Mouse (Mus musculus): ENCODE data around the gene Rfesd. TPM values are rescaled to one million over a fixed set of nuclear protein-coding genes. Genes with fewer than 3 reads are reported as not detected.
A peak's percentile ranks its signal among the peaks of the same experiment; 100 is the strongest.

The Rfesd gene
- polyA plus RNA-seq, 1 experiment from 2014 or later: 21.2 TPM

- Histone ChIP-seq H3K27ac (no peak overlapping the region), H3K4me3 (replicated peaks; ENCODE audit: low read length) (no peak overlapping the region), H3K4me2 (replicated peaks) (no peak overlapping the region), H3K4me1 (replicated peaks; ENCODE audit: control insufficient read depth, insufficient read depth, low read length) (no peaks in the 10 kb centered on the region), H3K9ac (no peak overlapping the region), H3K36me3 (replicated peaks; ENCODE audit: control insufficient read depth, insufficient read depth) (peaks cover 16% of the 10 kb centered on the region; the same call in 1 of the 2 replicates), H3K27me3 (ENCODE audit: control insufficient read depth, insufficient read depth, low read length) (no peaks in the 10 kb centered on the region), H3K9me3 (ENCODE audit: control insufficient read depth, low read length) (no peaks in the 10 kb centered on the region)
- WGBS: 96% methylated on average over 3 of the region's 3 CpGs
- no peak for DNase-seq (ENCODE audit: low spot score)
- no peak for ATAC-seq (ENCODE audit: low FRiP score)
Measured at GRCm38 (mm10) chr13:76003272-76003671, 15.2 kb downstream of the Rfesd start.

GRCm38 (mm10) chr13:75992169-75993028, 26.1 kb downstream of the Rfesd start:
- Histone ChIP-seq H3K27ac (peak overlapping the region; percentile 62; the same call in 1 of the 2 replicates), H3K9ac (no peak overlapping the region), H3K4me2 (replicated peaks) (no peak overlapping the region), H3K4me3 (replicated peaks; ENCODE audit: low read length) (no peak overlapping the region), H3K27me3 (ENCODE audit: control insufficient read depth, insufficient read depth, low read length) (no peaks in the 10 kb centered on the region), H3K9me3 (ENCODE audit: control insufficient read depth, low read length) (peaks cover 7% of the 10 kb centered on the region), H3K4me1 (replicated peaks; ENCODE audit: control insufficient read depth, insufficient read depth, low read length) (no peaks in the 10 kb centered on the region), H3K36me3 (replicated peaks; ENCODE audit: control insufficient read depth, insufficient read depth) (no peaks in the 10 kb centered on the region)
- peak; percentile 93 for ATAC-seq (ENCODE audit: low FRiP score)
- WGBS: 34% methylated on average over 9 of the region's 9 CpGs
- peak; percentile 70 for DNase-seq (ENCODE audit: low spot score)

GRCm38 (mm10) chr13:75988096-75988495, 30.4 kb downstream of the Rfesd start:
- Histone ChIP-seq H3K4me3 (replicated peaks; ENCODE audit: low read length) (no peak overlapping the region), H3K27ac (no peak overlapping the region), H3K36me3 (replicated peaks; ENCODE audit: control insufficient read depth, insufficient read depth) (no peaks in the 10 kb centered on the region), H3K4me1 (replicated peaks; ENCODE audit: control insufficient read depth, insufficient read depth, low read length) (no peaks in the 10 kb centered on the region), H3K9ac (no peak overlapping the region), H3K9me3 (ENCODE audit: control insufficient read depth, low read length) (no peaks in the 10 kb centered on the region), H3K4me2 (replicated peaks) (no peak overlapping the region), H3K27me3 (ENCODE audit: control insufficient read depth, insufficient read depth, low read length) (no peaks in the 10 kb centered on the region)
- ATAC-seq (ENCODE audit: low FRiP score): no peak
- 87% methylated on average over 1 of the region's 1 CpGs for WGBS
- no peak for DNase-seq (ENCODE audit: low spot score)

DNA sequence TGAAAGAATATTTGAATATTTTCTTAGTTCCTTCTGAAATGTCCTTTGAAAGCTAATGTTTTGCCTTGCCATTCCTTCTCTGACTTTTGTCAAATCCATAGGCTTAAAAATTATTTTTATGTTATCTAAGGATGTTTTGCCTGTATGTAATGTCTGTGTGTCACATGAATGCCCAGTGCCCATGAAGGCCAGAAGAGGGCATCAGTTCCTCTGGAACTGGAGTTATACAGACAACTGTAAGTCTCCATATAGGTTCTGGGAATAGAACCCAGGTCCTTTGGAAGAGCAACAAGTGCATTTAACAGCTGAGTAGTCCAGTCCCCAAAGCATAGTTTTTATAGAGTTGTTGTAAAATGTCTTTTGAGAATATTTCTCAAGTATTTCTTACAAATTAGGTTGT, 36.6 kb downstream of the Rfesd start:
- no peaks in the 10 kb centered on the region for H3K36me3 ChIP-seq (replicated peaks; ENCODE audit: control insufficient read depth, insufficient read depth)
- no peak overlapping the region for H3K4me3 ChIP-seq (replicated peaks; ENCODE audit: low read length)
- ATAC-seq (ENCODE audit: low FRiP score): no peak
- H3K27me3 ChIP-seq (ENCODE audit: control insufficient read depth, insufficient read depth, low read length): no peaks in the 10 kb centered on the region
- no peak overlapping the region for H3K9ac ChIP-seq
- no peaks in the 10 kb centered on the region for H3K9me3 ChIP-seq (ENCODE audit: control insufficient read depth, low read length)
- no peak overlapping the region for H3K4me2 ChIP-seq (replicated peaks)
- no peak overlapping the region for H3K27ac ChIP-seq
- DNase-seq (ENCODE audit: low spot score): no peak
- no peaks in the 10 kb centered on the region for H3K4me1 ChIP-seq (replicated peaks; ENCODE audit: control insufficient read depth, insufficient read depth, low read length)

DNA sequence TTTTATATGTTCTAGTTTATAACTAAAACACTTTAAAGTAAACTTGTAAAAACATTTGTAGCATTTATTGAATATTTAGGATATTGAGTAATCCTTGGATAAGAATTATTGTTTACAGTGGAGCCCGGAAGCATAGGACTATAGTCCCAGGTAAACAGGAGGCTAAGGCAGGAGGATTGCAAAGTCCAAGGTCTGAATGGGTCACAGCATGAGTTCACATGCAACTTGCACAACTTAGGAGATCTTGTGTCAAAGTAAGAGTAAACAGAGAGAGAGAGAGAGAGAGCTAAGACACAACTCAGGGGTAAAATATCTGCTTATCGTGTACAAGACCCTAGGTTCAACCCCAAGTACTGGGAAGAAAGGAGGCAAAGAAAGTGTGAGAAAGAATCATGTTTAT, 41.9 kb downstream of the Rfesd start:
- 86% methylated on average over 2 of the region's 2 CpGs for WGBS
- no peak for ATAC-seq (ENCODE audit: low FRiP score)
- no peak for DNase-seq (ENCODE audit: low spot score)
- no peak overlapping the region for H3K4me2 ChIP-seq (replicated peaks)
- no peaks in the 10 kb centered on the region for H3K4me1 ChIP-seq (replicated peaks; ENCODE audit: control insufficient read depth, insufficient read depth, low read length)
- no peaks in the 10 kb centered on the region for H3K36me3 ChIP-seq (replicated peaks; ENCODE audit: control insufficient read depth, insufficient read depth)
- no peak overlapping the region for H3K27ac ChIP-seq
- H3K27me3 ChIP-seq (ENCODE audit: control insufficient read depth, insufficient read depth, low read length): no peaks in the 10 kb centered on the region
- H3K9me3 ChIP-seq (ENCODE audit: control insufficient read depth, low read length): no peaks in the 10 kb centered on the region
- H3K9ac ChIP-seq: no peak overlapping the region
- H3K4me3 ChIP-seq (replicated peaks; ENCODE audit: low read length): no peak overlapping the region

DNA sequence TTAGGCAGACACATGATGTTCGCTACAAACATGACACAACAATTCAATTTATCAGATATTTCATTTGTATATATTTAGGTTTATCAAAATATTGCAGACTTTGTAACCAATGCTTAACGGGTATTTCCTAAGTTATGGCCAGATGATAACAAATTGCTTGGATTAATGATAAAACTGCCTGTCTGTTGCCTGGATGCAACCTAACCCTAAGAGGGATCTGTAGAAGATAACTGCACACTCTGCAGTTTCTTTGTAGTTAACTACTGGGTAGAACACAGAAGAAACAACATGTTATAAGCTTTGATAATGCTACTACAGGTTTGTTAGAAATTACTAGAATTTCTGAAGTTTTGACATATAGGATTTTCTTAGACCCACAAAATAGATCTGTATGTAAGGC, 42.3 kb downstream of the Rfesd start:
- Histone ChIP-seq H3K4me2 (replicated peaks) (no peak overlapping the region), H3K4me1 (replicated peaks; ENCODE audit: control insufficient read depth, insufficient read depth, low read length) (no peaks in the 10 kb centered on the region), H3K27ac (no peak overlapping the region), H3K36me3 (replicated peaks; ENCODE audit: control insufficient read depth, insufficient read depth) (no peaks in the 10 kb centered on the region), H3K9me3 (ENCODE audit: control insufficient read depth, low read length) (no peaks in the 10 kb centered on the region), H3K9ac (no peak overlapping the region), H3K4me3 (replicated peaks; ENCODE audit: low read length) (no peak overlapping the region), H3K27me3 (ENCODE audit: control insufficient read depth, insufficient read depth, low read length) (no peaks in the 10 kb centered on the region)
- WGBS: 91% methylated on average over 2 of the region's 2 CpGs
- ATAC-seq (ENCODE audit: low FRiP score) (no peak), DNase-seq (ENCODE audit: low spot score) (no peak)

DNA sequence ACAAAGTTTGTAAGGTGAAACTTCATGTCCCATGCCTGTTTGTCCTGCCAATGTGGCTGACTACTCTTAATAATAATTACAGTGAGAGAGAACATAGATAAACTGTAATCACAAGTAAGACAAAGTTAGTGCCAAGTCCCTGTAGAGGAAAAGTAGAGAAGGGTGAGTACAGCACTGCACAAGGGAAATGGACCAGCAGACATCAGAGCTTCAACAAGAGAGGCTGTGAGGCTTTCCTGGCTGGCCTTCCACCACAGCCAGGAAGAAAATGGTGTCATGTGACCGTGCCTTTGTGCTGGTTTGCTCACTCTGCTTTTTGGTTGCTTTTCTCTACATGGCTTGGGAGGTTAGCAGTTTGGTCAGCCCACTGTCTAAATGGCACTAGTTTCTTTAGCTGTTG, 42.9 kb downstream of the Rfesd start:
- no peak for DNase-seq (ENCODE audit: low spot score)
- Histone ChIP-seq H3K4me2 (replicated peaks) (no peak overlapping the region), H3K4me3 (replicated peaks; ENCODE audit: low read length) (no peak overlapping the region), H3K36me3 (replicated peaks; ENCODE audit: control insufficient read depth, insufficient read depth) (no peaks in the 10 kb centered on the region), H3K27me3 (ENCODE audit: control insufficient read depth, insufficient read depth, low read length) (no peaks in the 10 kb centered on the region), H3K9ac (no peak overlapping the region), H3K27ac (no peak overlapping the region), H3K9me3 (ENCODE audit: control insufficient read depth, low read length) (no peaks in the 10 kb centered on the region), H3K4me1 (replicated peaks; ENCODE audit: control insufficient read depth, insufficient read depth, low read length) (no peaks in the 10 kb centered on the region)
- ATAC-seq (ENCODE audit: low FRiP score): no peak
- WGBS: 65% methylated on average over 1 of the region's 1 CpGs

- Histone ChIP-seq H3K36me3 (replicated peaks; ENCODE audit: control insufficient read depth, insufficient read depth) (no peaks in the 10 kb centered on the region), H3K4me3 (replicated peaks; ENCODE audit: low read length) (no peak overlapping the region), H3K4me2 (replicated peaks) (no peak overlapping the region), H3K9ac (no peak overlapping the region), H3K9me3 (ENCODE audit: control insufficient read depth, low read length) (no peaks in the 10 kb centered on the region), H3K27me3 (ENCODE audit: control insufficient read depth, insufficient read depth, low read length) (no peaks in the 10 kb centered on the region), H3K27ac (no peak overlapping the region), H3K4me1 (replicated peaks; ENCODE audit: control insufficient read depth, insufficient read depth, low read length) (no peaks in the 10 kb centered on the region)
- ATAC-seq (ENCODE audit: low FRiP score) (no peak), DNase-seq (ENCODE audit: low spot score) (no peak)
- 82% methylated on average over 2 of the region's 2 CpGs for WGBS
Measured at GRCm38 (mm10) chr13:75974481-75974880, 44.0 kb downstream of the Rfesd start.

- H3K9me3 ChIP-seq (ENCODE audit: control insufficient read depth, low read length): peaks cover 3% of the 10 kb centered on the region; the same call in 1 of the 2 replicates
- ATAC-seq (ENCODE audit: low FRiP score): no peak
Measured at GRCm38 (mm10) chr13:75966850-75967249, 51.7 kb downstream of the Rfesd start, which contains the start of gene Spata9. TSS of gene Spata9 (plus strand) at chr13:75967150.

More at GRCm38 (mm10) chr13:75966850-75967249, 51.7 kb downstream of the Rfesd start, which contains the start of gene Spata9:
- no peak within 1 kb of the TSS for H3K4me2 ChIP-seq (replicated peaks)
- H3K27ac ChIP-seq: no peak within 1 kb of the TSS
- H3K27me3 ChIP-seq (ENCODE audit: control insufficient read depth, insufficient read depth, low read length): no peaks in the 10 kb centered on the region
- DNase-seq (ENCODE audit: low spot score): no peak
- H3K9ac ChIP-seq: no peak within 1 kb of the TSS
- no peaks in the 10 kb centered on the region for H3K36me3 ChIP-seq (replicated peaks; ENCODE audit: control insufficient read depth, insufficient read depth)
- no peaks in the 10 kb centered on the region for H3K4me1 ChIP-seq (replicated peaks; ENCODE audit: control insufficient read depth, insufficient read depth, low read length)
- WGBS: 75% methylated on average over 1 of the region's 1 CpGs
- H3K4me3 ChIP-seq (replicated peaks; ENCODE audit: low read length): no peak within 1 kb of the TSS
